In the genomic region with DNA sequence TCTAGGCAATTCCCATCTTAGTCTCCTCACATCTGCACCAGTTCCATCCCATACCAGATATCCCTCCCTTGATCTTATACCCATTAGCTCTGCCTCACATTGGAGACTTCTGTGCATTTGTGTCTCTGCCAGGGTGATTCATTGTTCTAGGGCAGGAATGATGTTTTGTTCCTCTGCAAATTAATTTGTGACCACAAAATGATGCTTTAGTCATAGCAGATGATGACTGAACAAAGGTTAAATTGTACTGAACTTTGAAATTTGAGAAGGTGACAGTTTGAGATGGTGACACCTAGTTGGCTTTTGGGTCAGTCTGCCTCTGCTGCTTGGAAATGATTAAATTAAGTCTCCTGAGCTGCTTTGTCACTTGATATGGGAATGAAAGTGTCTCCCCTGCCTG, we compare ENCODE assay signal across 22 mouse cellular contexts.
A peak's percentile ranks its signal among the peaks of the same experiment; 100 is the strongest.
DNase-seq lines count a peak whose midpoint lies in the region; ATAC-seq and TF ChIP-seq lines count a peak whose summit lies in the region.
"Had no signal": no experiment of that assay in that cellular context is flagged by ENCODE, and none has a peak within 500 bp of the region (broad histone marks: within the 10 kb centered on the region; RNA-seq: fewer than 3 reads in every experiment).

No protein-coding gene starts in this region.

- DNase-seq in kidney, adult 2 months, result peak; percentile 37
- peak; percentile 84 for DNase-seq in 416B (ENCODE audit: low read depth)
- DNase-seq in NIH3T3 (ENCODE audit: low read depth), result peak; percentile 35
- DNase-seq in forebrain, embryonic 14.5 days (ENCODE audit: low spot score), result no peak
- DNase-seq in ovary, adult 18-20 months (ENCODE audit: low spot score), result no peak
- DNase-seq: adrenal gland, adult 8-10 months; adrenal gland, postnatal 36 days; cerebellum, adult 2 months; cerebellum, postnatal 10 days; gastrocnemius, postnatal 10 days; heart, adult 2 months; heart, postnatal 14 days had no signal

- H3K36me3 ChIP-seq in kidney, adult 2 months (ENCODE audit: control insufficient read depth, insufficient read depth, low read length), result no peaks in the 10 kb centered on the region
- no peaks in the 10 kb centered on the region for H3K36me3 ChIP-seq in kidney, embryonic 16.5 days (ENCODE audit: insufficient read depth, low read length)
- H3K36me3 ChIP-seq in forebrain, embryonic 14.5 days (ENCODE audit: control insufficient read depth, insufficient read depth, low read length), result no peaks in the 10 kb centered on the region
- H3K36me3 ChIP-seq: embryonic facial prominence, embryonic 10.5 days; forebrain, embryonic 10.5 days; forebrain, embryonic 15.5 days; heart, embryonic 15.5 days; hindbrain, embryonic 10.5 days had no signal

- ATAC-seq in kidney, embryonic 16.5 days (ENCODE audit: low FRiP score, low TSS enrichment), result no peak
- ATAC-seq in forebrain, embryonic 14.5 days, result no peak
- no peak for ATAC-seq in erythroid progenitor cell, adult 5-6 weeks (replicated peaks; ENCODE audit: low FRiP score, poor library complexity, severe bottlenecking)
- ATAC-seq: forebrain, embryonic 15.5 days; intestine, embryonic 16.5 days had no signal

- peaks cover 6% of the 10 kb centered on the region; the same call in 1 of the 2 replicates for H3K4me1 ChIP-seq in kidney, adult 2 months (ENCODE audit: control insufficient read depth, insufficient read depth, low read length)
- no peaks in the 10 kb centered on the region for H3K4me1 ChIP-seq in kidney, embryonic 16.5 days (ENCODE audit: insufficient read depth, low read length)
- H3K4me1 ChIP-seq in forebrain, embryonic 14.5 days (ENCODE audit: control insufficient read depth, insufficient read depth, low read length), result peaks cover 9% of the 10 kb centered on the region
- H3K4me1 ChIP-seq: heart, embryonic 15.5 days had no signal

- H3K27ac ChIP-seq in kidney, adult 2 months (ENCODE audit: insufficient read depth, low read depth, low read length), result no peak overlapping the region
- H3K27ac ChIP-seq in kidney, embryonic 16.5 days (ENCODE audit: low read length), result no peak overlapping the region
- H3K27ac ChIP-seq in forebrain, embryonic 14.5 days (ENCODE audit: low read depth, low read length), result no peak overlapping the region
- H3K27ac ChIP-seq: embryonic facial prominence, embryonic 10.5 days; forebrain, embryonic 10.5 days; forebrain, embryonic 15.5 days; heart, adult 2 months; heart, embryonic 15.5 days; hindbrain, embryonic 10.5 days; hindbrain, embryonic 14.5 days had no signal

- no peak overlapping the region for H3K4me2 ChIP-seq in kidney, embryonic 16.5 days (replicated peaks; ENCODE audit: low read depth, low read length)
- H3K4me2 ChIP-seq in forebrain, embryonic 14.5 days (ENCODE audit: low read length), result no peak overlapping the region
- H3K4me2 ChIP-seq: forebrain, embryonic 15.5 days; heart, embryonic 11.5 days; heart, embryonic 15.5 days; hindbrain, embryonic 14.5 days had no signal

- no peak for TF ChIP-seq POLR2A in kidney, adult 2 months (IDR thresholded peaks at IDR 0.05; ENCODE audit: low read depth, low read length)

- H3K9ac ChIP-seq in kidney, embryonic 16.5 days (replicated peaks; ENCODE audit: low read length), result no peak overlapping the region
- no peak overlapping the region for H3K9ac ChIP-seq in forebrain, embryonic 14.5 days (ENCODE audit: low read length)
- H3K9ac ChIP-seq: forebrain, embryonic 15.5 days; heart, embryonic 15.5 days; hindbrain, embryonic 14.5 days had no signal

- TF ChIP-seq CTCF in kidney, adult 2 months (conservative IDR thresholded peaks at IDR 0.05; ENCODE audit: insufficient read depth, insufficient read length, low read depth, low read length), result no peak

- no peaks in the 10 kb centered on the region for H3K27me3 ChIP-seq in kidney, adult 2 months (replicated peaks; ENCODE audit: control insufficient read depth, insufficient read depth, low read length)
- no peaks in the 10 kb centered on the region for H3K27me3 ChIP-seq in kidney, embryonic 16.5 days (ENCODE audit: insufficient read depth, low read length)
- no peaks in the 10 kb centered on the region for H3K27me3 ChIP-seq in forebrain, embryonic 14.5 days (replicated peaks; ENCODE audit: control insufficient read depth, insufficient read depth, low read length)
- H3K27me3 ChIP-seq: forebrain, embryonic 15.5 days; heart, embryonic 15.5 days had no signal

- H3K9me3 ChIP-seq in kidney, embryonic 16.5 days (ENCODE audit: low read length), result no peaks in the 10 kb centered on the region
- H3K9me3 ChIP-seq in forebrain, embryonic 14.5 days (replicated peaks; ENCODE audit: control insufficient read depth, low read length), result no peaks in the 10 kb centered on the region
- H3K9me3 ChIP-seq: embryonic facial prominence, embryonic 10.5 days; forebrain, embryonic 10.5 days; forebrain, embryonic 15.5 days; heart, embryonic 15.5 days; hindbrain, embryonic 10.5 days had no signal

- H3K4me3 ChIP-seq in kidney, adult 2 months (ENCODE audit: insufficient read depth, low read depth, low read length), result no peak overlapping the region
- no peak overlapping the region for H3K4me3 ChIP-seq in kidney, embryonic 16.5 days (ENCODE audit: low read length)
- no peak overlapping the region for H3K4me3 ChIP-seq in forebrain, embryonic 14.5 days (ENCODE audit: low read depth, low read length)
- H3K4me3 ChIP-seq: embryonic facial prominence, embryonic 10.5 days; forebrain, embryonic 10.5 days; forebrain, embryonic 15.5 days; heart, adult 2 months; heart, embryonic 15.5 days; hindbrain, embryonic 10.5 days had no signal

Comparison
In these comparisons a context has a peak if more than half of its experiments do, and no peak if none do; other contexts are left out.
1. DNase-seq: peak in kidney, adult 2 months (single experiment), 416B (single experiment) and NIH3T3 (single experiment); none in forebrain, embryonic 14.5 days (single experiment) and ovary, adult 18-20 months (single experiment).